Mouse (Mus musculus) testis, adult 2 months (tissue): Measurements from ENCODE around the gene Parp8.

Experiments used
- CTCF ChIP-seq: fragments of 200-500 bp; IDR thresholded peaks from 2 replicates; pipeline ENCODE4 v1.5.1; 2012; ENCODE audit warnings: low read depth, mild to moderate bottlenecking, inconsistent platforms, low read length, moderate library complexity; ENCODE audit not compliant: control insufficient read depth, insufficient read depth, insufficient replicate concordance
- POLR2A ChIP-seq: fragments of 200-500 bp; IDR thresholded peaks from 2 replicates; pipeline ENCODE4 v1.6.1; 2012; ENCODE audit warnings: low read depth, mild to moderate bottlenecking, inconsistent platforms, low read length, moderate library complexity; ENCODE audit not compliant: control insufficient read depth

GRCm38 (mm10) chr13:116829015-116829414, 196.3 kb downstream of the Parp8 start:
- TF ChIP-seq CTCF (no peak), POLR2A (no peak)
